Mouse (Mus musculus) intestine, embryonic 14.5 days (tissue): ENCODE results near the gene Map3k1. TPM values are rescaled to one million over a fixed set of nuclear protein-coding genes. Genes with fewer than 3 reads are reported as not detected.

Source experiments
- ATAC-seq: fragments of 200-750 bp; cut with Nextera tagmentation; replicated peaks from 2 replicates; pipeline ENCODE4 v1.8.0; 2017; ENCODE audit warnings: low read depth, moderate number of reproducible peaks, moderate TSS enrichment, moderate library complexity; ENCODE audit not compliant: low FRiP score, low TSS enrichment
- DNase-seq: peaks from one replicate; pipeline ENCODE4 v3.0.0-alpha.2; 2018; ENCODE audit warnings: low spot score
- H3K27ac ChIP-seq: fragments of 300-500 bp; sonication (generic); 2 replicates; pipeline ENCODE4 v1.5.1; 2014; ENCODE audit warnings: low read depth, mild to moderate bottlenecking, control low read depth
- H3K27me3 ChIP-seq: fragments of 300-500 bp; sonication (generic); replicated peaks from 2 replicates; pipeline ENCODE4 v1.6.1; 2014; ENCODE audit warnings: low read length, control low read depth; ENCODE audit not compliant: control insufficient read depth, insufficient read depth
- H3K36me3 ChIP-seq: fragments of 300-500 bp; sonication (generic); 2 replicates; pipeline ENCODE4 v1.6.1; 2014; ENCODE audit warnings: low read length, control low read depth; ENCODE audit not compliant: control insufficient read depth, insufficient read depth
- H3K4me1 ChIP-seq: fragments of 300-500 bp; sonication (generic); replicated peaks from 2 replicates; pipeline ENCODE4 v1.6.1; 2014; ENCODE audit warnings: low read length, control low read depth, mixed read lengths; ENCODE audit not compliant: control insufficient read depth, insufficient read depth
- H3K4me2 ChIP-seq: fragments of 300-500 bp; sonication (generic); 2 replicates; pipeline ENCODE4 v1.6.1; 2014; ENCODE audit warnings: low read length
- H3K4me3 ChIP-seq: fragments of 300-500 bp; sonication (generic); 2 replicates; pipeline ENCODE4 v1.5.1; 2014; ENCODE audit warnings: low read depth, low read length, control low read depth, mixed read lengths
- H3K9ac ChIP-seq: fragments of 300-500 bp; sonication (generic); 2 replicates; pipeline ENCODE4 v1.6.1; 2014; ENCODE audit warnings: mild to moderate bottlenecking, low read length
- H3K9me3 ChIP-seq: fragments of 300-500 bp; sonication (generic); 2 replicates; pipeline ENCODE4 v1.6.1; 2016; ENCODE audit warnings: low read length, control low read depth; ENCODE audit not compliant: control insufficient read depth
- WGBS: fragments of 180-500 bp; shearing (Covaris S2); extraction: QIAGEN DNeasy Blood & Tissue Kit; methylation state at CpG from one replicate; pipeline ENCODE4 v1.1.7; 2014; 5-methylcytosine and 5-hydroxymethylcytosine counted together
- polyA plus RNA-seq: library from polyadenylated mRNA; unstranded; fragments of >200 nt; fragmentation: Nextera tagmentation; extraction: Ambion mirVana; gene quantifications from 2 replicates; pipeline ENCODE4 v1.2.1, GENCODE M21; 2014

Map3k1 gene
- polyA plus RNA-seq, result 30.4 and 33.1 TPM in 2 replicates

- Histone ChIP-seq H3K9me3 (no peaks in the 10 kb centered on the region), H3K4me3 (peak within 1 kb of the TSS; percentile 87), H3K27me3 (no peaks in the 10 kb centered on the region), H3K4me1 (peaks cover 38% of the 10 kb centered on the region), H3K36me3 (no peaks in the 10 kb centered on the region), H3K27ac (peak within 1 kb of the TSS; percentile 94), H3K9ac (peak within 1 kb of the TSS; percentile 92), H3K4me2 (peak within 1 kb of the TSS; percentile 81)
- peak; percentile 79 for ATAC-seq
- under 1% methylated on average over 62 of the region's 136 CpGs for WGBS
- peak; percentile 88 for DNase-seq
These were observed at the start of gene Map3k1 for GRCm38 (mm10) chr13:111808637-111809465. TSS of gene Map3k1 (minus strand) at chr13:111808993.

GRCm38 (mm10) chr13:111856786-111857455, 48.1 kb upstream of the Map3k1 start:
- no peak overlapping the region for H3K9ac ChIP-seq
- no peaks in the 10 kb centered on the region for H3K36me3 ChIP-seq
- WGBS, result 61% methylated on average over 7 of the region's 7 CpGs
- H3K4me1 ChIP-seq, result no peaks in the 10 kb centered on the region
- no peaks in the 10 kb centered on the region for H3K9me3 ChIP-seq
- no peak overlapping the region for H3K4me2 ChIP-seq
- H3K27ac ChIP-seq, result no peak overlapping the region
- H3K4me3 ChIP-seq, result no peak overlapping the region
- no peak for ATAC-seq
- H3K27me3 ChIP-seq, result no peaks in the 10 kb centered on the region
- DNase-seq, result no peak

GRCm38 (mm10) chr13:111856232-111856631, 47.4 kb upstream of the Map3k1 start:
- Histone ChIP-seq H3K36me3 (no peaks in the 10 kb centered on the region), H3K9ac (no peak overlapping the region), H3K27ac (no peak overlapping the region), H3K9me3 (no peaks in the 10 kb centered on the region), H3K4me3 (no peak overlapping the region), H3K4me2 (no peak overlapping the region), H3K27me3 (no peaks in the 10 kb centered on the region), H3K4me1 (no peaks in the 10 kb centered on the region)
- ATAC-seq (no peak), DNase-seq (no peak)
- WGBS, result 85% methylated on average over 7 of the region's 7 CpGs

- 84% methylated on average over 9 of the region's 9 CpGs for WGBS
- ATAC-seq (no peak), DNase-seq (no peak)
- Histone ChIP-seq H3K4me1 (no peaks in the 10 kb centered on the region), H3K27me3 (no peaks in the 10 kb centered on the region), H3K4me3 (no peak overlapping the region), H3K9me3 (no peaks in the 10 kb centered on the region), H3K9ac (no peak overlapping the region), H3K4me2 (no peak overlapping the region), H3K27ac (no peak overlapping the region), H3K36me3 (no peaks in the 10 kb centered on the region)
These were observed 43.8 kb upstream of the Map3k1 start for GRCm38 (mm10) chr13:111852451-111853224.

GRCm38 (mm10) chr13:111850046-111850837, 41.4 kb upstream of the Map3k1 start:
- Histone ChIP-seq H3K27ac (no peak overlapping the region), H3K27me3 (no peaks in the 10 kb centered on the region), H3K36me3 (no peaks in the 10 kb centered on the region), H3K4me2 (no peak overlapping the region), H3K9me3 (no peaks in the 10 kb centered on the region), H3K4me3 (no peak overlapping the region), H3K9ac (no peak overlapping the region), H3K4me1 (no peaks in the 10 kb centered on the region; the same call in 1 of the 2 replicates)
- 94% methylated on average over 12 of the region's 12 CpGs for WGBS
- DNase-seq, result no peak
- ATAC-seq, result no peak

- Histone ChIP-seq H3K4me3 (no peak overlapping the region), H3K4me1 (no peaks in the 10 kb centered on the region; the same call in 1 of the 2 replicates), H3K9ac (no peak overlapping the region), H3K27me3 (no peaks in the 10 kb centered on the region), H3K9me3 (no peaks in the 10 kb centered on the region), H3K4me2 (no peak overlapping the region), H3K27ac (no peak overlapping the region), H3K36me3 (no peaks in the 10 kb centered on the region)
- DNase-seq (no peak), ATAC-seq (peak; percentile 60; the same call in 1 of the 2 replicates)
- WGBS, result 24% methylated on average over 9 of the region's 9 CpGs
These were observed 36.7 kb upstream of the Map3k1 start for GRCm38 (mm10) chr13:111845471-111845870.

- no peaks in the 10 kb centered on the region for H3K36me3 ChIP-seq
- 89% methylated on average over 3 of the region's 3 CpGs for WGBS
- no peaks in the 10 kb centered on the region; the same call in 1 of the 2 replicates for H3K4me1 ChIP-seq
- no peak for DNase-seq
- H3K27ac ChIP-seq, result no peak overlapping the region
- no peaks in the 10 kb centered on the region for H3K27me3 ChIP-seq
- no peak overlapping the region for H3K4me2 ChIP-seq
- H3K9me3 ChIP-seq, result no peaks in the 10 kb centered on the region
- no peak overlapping the region for H3K9ac ChIP-seq
- no peak overlapping the region for H3K4me3 ChIP-seq
- ATAC-seq, result no peak
These were observed 35.5 kb upstream of the Map3k1 start for GRCm38 (mm10) chr13:111844313-111844712.

GRCm38 (mm10) chr13:111835787-111836186, 27.0 kb upstream of the Map3k1 start:
- Histone ChIP-seq H3K9me3 (no peaks in the 10 kb centered on the region), H3K9ac (no peak overlapping the region), H3K36me3 (no peaks in the 10 kb centered on the region), H3K27me3 (no peaks in the 10 kb centered on the region), H3K4me1 (no peaks in the 10 kb centered on the region), H3K27ac (no peak overlapping the region), H3K4me2 (no peak overlapping the region), H3K4me3 (no peak overlapping the region)
- no peak for ATAC-seq
- 65% methylated on average over 8 of the region's 8 CpGs for WGBS
- DNase-seq, result no peak
